Mouse (Mus musculus): ENCODE data around the gene Chchd10. TPM values are rescaled to one million over a fixed set of nuclear protein-coding genes. Genes with fewer than 3 reads are reported as not detected.

Gene Chchd10
- total and polyA plus RNA-seq, 3 experiments, result 147 to 540 (median 254) TPM

DNA sequence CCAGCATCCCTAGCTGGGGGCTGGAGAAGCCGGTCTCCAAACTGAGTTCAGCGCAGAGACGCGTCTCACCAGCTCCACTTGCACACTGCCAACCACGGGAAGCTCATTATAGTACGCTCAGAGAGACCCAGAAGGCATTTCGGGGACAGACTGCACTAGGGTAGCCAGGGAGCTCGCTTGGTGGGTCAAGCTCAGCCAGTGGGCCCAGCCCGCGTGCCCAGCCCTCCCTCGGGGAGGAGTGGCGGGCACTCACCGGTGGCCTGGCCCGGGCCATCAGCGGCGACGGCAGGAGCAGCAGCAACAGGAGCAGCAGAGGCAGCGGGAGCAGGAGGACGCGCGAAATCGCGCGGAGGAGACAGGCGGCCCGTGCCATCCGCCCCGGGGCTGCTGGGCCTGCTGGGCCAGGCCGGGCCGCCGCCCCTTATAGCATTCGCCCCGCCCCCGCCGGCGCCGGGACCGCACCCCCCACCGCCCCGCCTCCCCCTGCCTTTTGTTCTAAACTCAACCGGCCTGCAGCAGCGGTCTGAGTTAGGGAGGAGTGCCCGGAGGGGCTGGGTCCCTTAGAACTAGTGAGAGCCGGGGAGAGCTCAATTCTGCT, 750 bp upstream of the Chchd10 start:
- no peak overlapping the region for H3K27ac ChIP-seq (ENCODE audit: insufficient read depth, low read depth)
- H3K79me2 ChIP-seq (replicated peaks; ENCODE audit: control insufficient read depth, extremely low read depth, insufficient read depth, poor library complexity, severe bottlenecking), result no peaks in the 10 kb centered on the region
- TF ChIP-seq E2F4 (IDR thresholded peaks at IDR 0.05; ENCODE audit: insufficient replicate concordance, low read depth, low read length) (no peak), JUND (conservative IDR thresholded peaks at IDR 0.05; ENCODE audit: low read depth, low read length) (no peak), MYC (IDR thresholded peaks at IDR 0.05; ENCODE audit: low read depth, low read length) (no peak), MAFK (IDR thresholded peaks at IDR 0.05; ENCODE audit: insufficient replicate concordance, low read length) (no peak), EP300 (IDR thresholded peaks at IDR 0.05; ENCODE audit: low read length) (no peak), SIN3A (IDR thresholded peaks at IDR 0.05; ENCODE audit: low read length) (0 out of 2 replicates have a peak, but pooled peaks have one; percentile 32), BHLHE40 (IDR thresholded peaks at IDR 0.05; ENCODE audit: low read depth, low read length) (0 out of 2 replicates have a peak, but pooled peaks have one; percentile 12), KAT2A (IDR thresholded peaks at IDR 0.05; ENCODE audit: insufficient replicate concordance, low read length) (no peak), POLR2A (IDR thresholded peaks at IDR 0.05; ENCODE audit: low read depth, low read length) (peak; percentile 20; the same call in 1 of the 2 replicates)
- dilution Hi-C loops (cut with MboI; ENCODE audit: extremely low pct_ligation_motif_present, extremely low pct_unique_long_range_greater_than_20kb, low sequenced_read_pairs), result no loop called here
- DNase-seq (ENCODE audit: extremely low read depth), result peak; percentile 12
- H3K36me3 ChIP-seq (replicated peaks in 1 of 2; ENCODE audit: control insufficient read depth in 1 of 2, insufficient read depth in 1 of 2, low read length in 1 of 2), result no peaks in the 10 kb centered on the region
- H3K9ac ChIP-seq (ENCODE audit: insufficient read depth, low read depth), result peak overlapping the region; percentile 43
- H3K4me3 ChIP-seq (replicated peaks in 1 of 3; ENCODE audit: low read depth in 2 of 3, low read length in 2 of 3, poor library complexity in 1 of 3), result peak overlapping the region in 1 of 3 experiments; percentile 41
- H3K9me3 ChIP-seq (replicated peaks; ENCODE audit: low read length), result no peaks in the 10 kb centered on the region
- peak overlapping the region; percentile 64 for H3K4me2 ChIP-seq (ENCODE audit: insufficient read depth, low read depth, poor library complexity, severe bottlenecking)
- peaks cover 44% of the 10 kb centered on the region for H3K27me3 ChIP-seq (replicated peaks)
- peaks cover 7 to 25% of the 10 kb centered on the region in 2 experiments for H3K4me1 ChIP-seq (ENCODE audit: control insufficient read depth in 1 of 2, insufficient read depth in 2 of 2)
- in situ Hi-C loops (cut with MboI; ENCODE audit: low pct_ligation_motif_present, low pct_unique_long_range_greater_than_20kb, low sequenced_read_pairs), result no loop called here

DNA sequence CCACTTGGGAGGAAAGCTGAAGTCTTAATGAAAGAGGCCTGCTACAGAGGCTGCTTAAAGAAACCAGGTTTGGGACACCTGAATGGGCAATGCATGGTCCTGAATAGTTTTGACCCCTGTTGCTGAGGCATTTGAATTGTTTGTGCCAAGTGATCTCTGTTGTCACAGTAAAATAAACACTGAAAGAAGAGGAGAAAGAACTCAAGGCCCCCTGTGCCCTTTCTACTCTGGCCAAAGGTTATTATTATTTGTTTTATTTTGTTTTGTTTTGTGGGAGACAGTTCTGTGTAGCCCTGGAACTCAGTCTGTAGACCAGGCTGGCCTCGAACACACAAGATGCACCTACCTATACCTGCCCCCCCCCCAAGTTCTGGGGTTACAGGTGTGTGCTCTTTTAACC, 2.1 kb downstream of the Chchd10 start:
- peaks cover 34% of the 10 kb centered on the region for H3K27me3 ChIP-seq (replicated peaks)
- peaks cover 0 to 10% of the 10 kb centered on the region in 2 experiments for H3K36me3 ChIP-seq (replicated peaks in 1 of 2; ENCODE audit: control insufficient read depth in 1 of 2, insufficient read depth in 1 of 2, low read length in 1 of 2)
- H3K4me1 ChIP-seq (ENCODE audit: control insufficient read depth in 1 of 2, insufficient read depth in 2 of 2), result peaks cover 15 to 44% of the 10 kb centered on the region in 2 experiments
- no peak overlapping the region for H3K9ac ChIP-seq (ENCODE audit: insufficient read depth, low read depth)
- in situ Hi-C loops (cut with MboI; ENCODE audit: low pct_ligation_motif_present, low pct_unique_long_range_greater_than_20kb, low sequenced_read_pairs), result loop anchor here (5.0 kb wide), 1 partner anchor 38 kb away; no protein-coding TSS in a partner anchor
- TF ChIP-seq ZNF384 (IDR thresholded peaks at IDR 0.05; ENCODE audit: low read depth, low read length) (no peak), SIN3A (IDR thresholded peaks at IDR 0.05; ENCODE audit: low read length) (no peak), NELFE (IDR thresholded peaks at IDR 0.05; ENCODE audit: low read depth, low read length) (no peak), ZKSCAN1 (IDR thresholded peaks at IDR 0.05; ENCODE audit: borderline replicate concordance, low read depth, low read length) (no peak), HCFC1 (IDR thresholded peaks at IDR 0.05; ENCODE audit: low read depth, low read length) (no peak), POLR2A (IDR thresholded peaks at IDR 0.05; ENCODE audit: low read depth, low read length) (no peak), BHLHE40 (IDR thresholded peaks at IDR 0.05; ENCODE audit: low read depth, low read length) (no peak), EP300 (IDR thresholded peaks at IDR 0.05; ENCODE audit: low read length) (no peak), TBP (conservative IDR thresholded peaks at IDR 0.05; ENCODE audit: low read depth, low read length) (no peak), JUN (IDR thresholded peaks at IDR 0.05; ENCODE audit: insufficient read depth, low read depth, low read length) (no peak), MAX (IDR thresholded peaks at IDR 0.05; ENCODE audit: low read length) (no peak), E2F4 (IDR thresholded peaks at IDR 0.05; ENCODE audit: insufficient replicate concordance, low read depth, low read length) (no peak), TCF12 (IDR thresholded peaks at IDR 0.05; ENCODE audit: low read depth, low read length) (no peak), MAFK (IDR thresholded peaks at IDR 0.05; ENCODE audit: insufficient replicate concordance, low read length) (no peak), JUND (conservative IDR thresholded peaks at IDR 0.05; ENCODE audit: low read depth, low read length) (no peak), CHD2 (IDR thresholded peaks at IDR 0.05; ENCODE audit: low read length) (no peak), CTCF (conservative IDR thresholded peaks at IDR 0.05 in 1 of 2, IDR thresholded peaks at IDR 0.05 in 1 of 2; ENCODE audit: low read depth in 2 of 2, low read length in 2 of 2) (no peak), MYC (IDR thresholded peaks at IDR 0.05; ENCODE audit: low read depth, low read length) (no peak)
- no peaks in the 10 kb centered on the region for H3K79me2 ChIP-seq (replicated peaks; ENCODE audit: control insufficient read depth, extremely low read depth, insufficient read depth, poor library complexity, severe bottlenecking)
- no peaks in the 10 kb centered on the region for H3K9me3 ChIP-seq (replicated peaks; ENCODE audit: low read length)
- no peak for DNase-seq (ENCODE audit: extremely low read depth)
- no peak overlapping the region for H3K27ac ChIP-seq (ENCODE audit: insufficient read depth, low read depth)
- dilution Hi-C loops (cut with MboI; ENCODE audit: extremely low pct_ligation_motif_present, extremely low pct_unique_long_range_greater_than_20kb, low sequenced_read_pairs), result no loop called here
- no peak overlapping the region for H3K4me2 ChIP-seq (ENCODE audit: insufficient read depth, low read depth, poor library complexity, severe bottlenecking)
- no peak overlapping the region for H3K4me3 ChIP-seq (replicated peaks in 1 of 3; ENCODE audit: low read depth in 2 of 3, low read length in 2 of 3, poor library complexity in 1 of 3)

Measured in CH12.LX (cell line).